Mouse (Mus musculus): ENCODE data around the gene Gm15013. TPM values are rescaled to one million over a fixed set of nuclear protein-coding genes. Genes with fewer than 3 reads are reported as not detected.

Gene Gm15013
- polyA plus RNA-seq, 1 experiment from 2014 or later = not detected

DNA sequence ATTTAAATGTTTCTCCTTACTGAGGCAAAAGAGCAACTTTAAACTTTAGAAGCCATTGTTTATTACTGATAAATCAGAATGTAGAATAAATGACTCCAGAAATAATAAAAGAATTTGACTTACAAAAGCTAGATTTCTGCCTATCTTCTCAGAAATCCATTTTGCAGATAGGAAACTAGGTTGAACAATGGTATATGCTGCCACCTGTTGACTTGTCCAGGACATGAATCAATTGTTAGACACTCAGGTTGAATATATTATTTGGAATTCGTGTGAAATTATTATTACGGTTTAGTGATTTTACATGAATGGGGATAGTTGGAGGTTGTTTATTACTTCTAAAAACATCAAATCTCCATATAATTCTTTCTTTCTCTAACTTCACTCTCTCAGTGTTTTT is 48.5 kb downstream of the Gm15013 start:
- Histone ChIP-seq H3K4me3 (ENCODE audit: low read length) (no peak overlapping the region), H3K9ac (ENCODE audit: low read depth, low read length) (no peak overlapping the region), H3K36me3 (ENCODE audit: control insufficient read depth, insufficient read depth, low read length) (no peaks in the 10 kb centered on the region), H3K9me3 (ENCODE audit: control insufficient read depth, low read length) (no peaks in the 10 kb centered on the region), H3K4me1 (ENCODE audit: control insufficient read depth, insufficient read depth, low read depth, low read length) (no peaks in the 10 kb centered on the region), H3K4me2 (ENCODE audit: low read length) (no peak overlapping the region), H3K27me3 (replicated peaks; ENCODE audit: control insufficient read depth, insufficient read depth, low read length) (no peaks in the 10 kb centered on the region), H3K27ac (ENCODE audit: low read depth, low read length) (no peak overlapping the region)
- WGBS = 77% methylated on average over 2 of the region's 2 CpGs
- ATAC-seq = no peak

Other genes with a start within 250 kb of the Gm15013 start
- gene D330045A20Rik, start 234.1 kb downstream of the Gm15013 start, polyA plus RNA-seq (2015; fragmentation: Nextera tagmentation; extraction: Ambion mirVana) = 1.1 and 1.3 TPM in 2 replicates
- gene Rnf128, start 151.2 kb downstream of the Gm15013 start, polyA plus RNA-seq (2015; fragmentation: Nextera tagmentation; extraction: Ambion mirVana) = 5.5 and 6.7 TPM in 2 replicates
- 0.43 and 0.55 TPM in 2 replicates for gene Tbc1d8b, start 29.5 kb downstream of the Gm15013 start, polyA plus RNA-seq (2015; fragmentation: Nextera tagmentation; extraction: Ambion mirVana)
- not detected in 2 replicates for gene Ripply1, start 67.9 kb upstream of the Gm15013 start, polyA plus RNA-seq (2015; fragmentation: Nextera tagmentation; extraction: Ambion mirVana)
- 3.0 and 3.7 TPM in 2 replicates for gene Cldn2, start 86.3 kb upstream of the Gm15013 start, polyA plus RNA-seq (2015; fragmentation: Nextera tagmentation; extraction: Ambion mirVana)
- gene Morc4, start 157.2 kb upstream of the Gm15013 start, polyA plus RNA-seq (2015; fragmentation: Nextera tagmentation; extraction: Ambion mirVana) = 2.6 and 5.3 TPM in 2 replicates